Mouse (Mus musculus): ENCODE measurements at regions not wholly inside any gene's neighbourhood (a gene's known extent, or its start where the extent isn't known, plus 50 kb on each side); places are given as distances from the start of the nearest gene placed in this dataset.
A peak's percentile ranks its signal among the peaks of the same experiment; 100 is the strongest.

GRCm38 (mm10) chr8:90535515-90536156 is 187.5 kb upstream of the Tox3 start:
- Histone ChIP-seq H3K27ac (no peak overlapping the region), H3K4me1 (no peaks in the 10 kb centered on the region), H3K4me2 (no peak overlapping the region), H3K4me3 (replicated peaks) (no peak overlapping the region), H3K9me3 (no peaks in the 10 kb centered on the region), H3K27me3 (replicated peaks) (no peaks in the 10 kb centered on the region), H3K36me3 (no peaks in the 10 kb centered on the region), H3K9ac (no peak overlapping the region)
- ATAC-seq (ENCODE audit: insufficient read depth, low FRiP score, low read depth), result no peak
- WGBS, result 67% methylated on average over 8 of the region's 8 CpGs

DNA sequence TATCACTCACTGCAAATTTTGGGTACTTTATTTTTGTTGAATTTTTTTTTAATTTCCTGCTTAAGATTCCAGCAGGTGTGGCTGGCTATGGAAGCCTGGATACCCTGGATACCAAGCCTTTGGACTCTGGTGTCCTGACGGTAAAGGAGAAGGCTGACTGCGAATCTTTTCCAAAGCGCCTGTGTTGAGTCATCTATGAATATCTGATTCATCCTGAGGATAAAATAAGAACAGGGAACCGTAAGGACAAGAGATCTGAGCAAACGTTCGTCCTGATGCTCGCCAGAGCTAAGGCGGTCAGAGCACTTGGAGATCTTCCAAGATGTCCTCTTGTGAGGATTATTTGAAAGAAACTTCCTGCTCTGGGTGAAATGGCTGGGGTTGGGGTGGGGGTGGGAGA is 173.2 kb upstream of the Tox3 start:
- WGBS, result 46% methylated on average over 8 of the region's 8 CpGs
- H3K27me3 ChIP-seq (replicated peaks), result no peaks in the 10 kb centered on the region
- H3K4me3 ChIP-seq (replicated peaks), result no peak overlapping the region
- H3K4me1 ChIP-seq, result no peaks in the 10 kb centered on the region
- no peak overlapping the region for H3K9ac ChIP-seq
- no peaks in the 10 kb centered on the region for H3K36me3 ChIP-seq
- H3K4me2 ChIP-seq, result no peak overlapping the region
- no peak for ATAC-seq (ENCODE audit: insufficient read depth, low FRiP score, low read depth)
- H3K27ac ChIP-seq, result no peak overlapping the region
- no peaks in the 10 kb centered on the region for H3K9me3 ChIP-seq

- H3K27me3 ChIP-seq (replicated peaks), result no peaks in the 10 kb centered on the region
- 43% methylated on average over 4 of the region's 4 CpGs for WGBS
- no peak overlapping the region for H3K4me2 ChIP-seq
- H3K9me3 ChIP-seq, result no peaks in the 10 kb centered on the region
- no peaks in the 10 kb centered on the region for H3K4me1 ChIP-seq
- H3K4me3 ChIP-seq (replicated peaks), result no peak overlapping the region
- no peak overlapping the region for H3K27ac ChIP-seq
- ATAC-seq (ENCODE audit: insufficient read depth, low FRiP score, low read depth), result no peak
- H3K36me3 ChIP-seq, result no peaks in the 10 kb centered on the region
- H3K9ac ChIP-seq, result no peak overlapping the region
These were observed 172.0 kb upstream of the Tox3 start for GRCm38 (mm10) chr8:90520186-90520585.

DNA sequence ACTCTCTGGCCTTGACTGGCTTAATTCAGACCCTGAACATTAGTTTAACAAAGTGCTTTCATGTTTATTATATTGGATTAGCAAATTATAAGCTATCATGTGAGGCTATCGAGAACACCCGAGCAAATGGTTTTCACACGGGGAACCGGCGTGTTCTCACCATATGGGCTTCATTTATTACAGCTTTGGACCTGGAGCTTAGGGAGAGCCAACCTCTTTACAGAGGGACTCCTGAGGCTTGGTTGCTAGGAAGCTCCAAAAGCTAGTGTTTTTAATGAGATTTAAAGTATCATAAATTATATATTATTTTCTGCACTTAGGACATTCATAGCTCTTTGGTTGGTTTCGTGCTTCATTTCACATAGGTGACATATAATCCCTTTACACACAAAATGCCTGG is 171.4 kb upstream of the Tox3 start:
- H3K9me3 ChIP-seq, result no peaks in the 10 kb centered on the region
- no peak overlapping the region for H3K9ac ChIP-seq
- WGBS, result 71% methylated on average over 6 of the region's 6 CpGs
- no peaks in the 10 kb centered on the region for H3K27me3 ChIP-seq (replicated peaks)
- H3K4me2 ChIP-seq, result no peak overlapping the region
- H3K4me1 ChIP-seq, result no peaks in the 10 kb centered on the region
- no peak overlapping the region for H3K27ac ChIP-seq
- H3K36me3 ChIP-seq, result no peaks in the 10 kb centered on the region
- no peak overlapping the region for H3K4me3 ChIP-seq (replicated peaks)
- ATAC-seq (ENCODE audit: insufficient read depth, low FRiP score, low read depth), result no peak

DNA sequence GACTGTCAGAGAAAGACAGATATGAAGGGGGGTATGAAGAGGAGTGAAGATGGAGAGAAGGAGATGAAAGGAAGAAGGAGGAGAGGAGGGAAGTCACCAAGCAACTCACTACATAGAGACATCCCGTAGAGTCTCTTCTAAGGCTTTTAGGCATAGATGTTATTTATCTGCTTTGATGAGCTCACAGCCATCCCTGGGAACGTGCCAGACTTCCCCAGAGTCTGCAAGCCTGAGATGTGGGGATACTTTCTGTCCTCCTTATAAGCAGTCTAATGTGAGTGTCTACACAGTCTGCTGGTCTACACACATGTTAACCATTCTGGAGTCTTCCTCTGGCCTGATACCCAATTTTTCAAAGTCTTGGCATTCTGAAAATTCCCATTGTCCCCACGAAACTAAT is 166.0 kb upstream of the Tox3 start:
- no peak for ATAC-seq (ENCODE audit: insufficient read depth, low FRiP score, low read depth)
- 62% methylated on average over 3 of the region's 3 CpGs for WGBS
- Histone ChIP-seq H3K4me2 (no peak overlapping the region), H3K27me3 (replicated peaks) (no peaks in the 10 kb centered on the region), H3K9ac (no peak overlapping the region), H3K4me3 (replicated peaks) (no peak overlapping the region), H3K36me3 (no peaks in the 10 kb centered on the region), H3K4me1 (no peaks in the 10 kb centered on the region), H3K9me3 (no peaks in the 10 kb centered on the region), H3K27ac (no peak overlapping the region)

DNA sequence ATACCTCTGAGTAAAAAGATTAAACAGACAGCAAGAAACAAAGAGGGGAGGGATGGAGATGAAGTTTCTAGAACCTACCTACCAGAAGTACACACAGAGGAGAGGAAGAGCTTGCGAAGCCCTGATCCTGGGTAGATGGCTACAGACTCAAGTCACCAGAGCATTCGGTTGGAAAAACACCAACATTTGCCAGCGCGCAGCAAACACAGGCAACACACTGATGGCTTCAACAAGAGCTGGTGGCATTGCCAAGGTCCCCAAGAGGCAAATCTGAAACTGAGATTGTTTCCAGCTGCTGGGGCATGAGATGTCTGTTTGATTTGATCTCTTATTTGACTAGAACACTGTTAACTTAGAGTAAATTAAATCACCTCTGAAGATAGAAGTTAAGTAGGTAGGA is 165.5 kb upstream of the Tox3 start:
- no peaks in the 10 kb centered on the region for H3K9me3 ChIP-seq
- WGBS, result 86% methylated on average over 4 of the region's 4 CpGs
- no peak for ATAC-seq (ENCODE audit: insufficient read depth, low FRiP score, low read depth)
- no peak overlapping the region for H3K9ac ChIP-seq
- no peak overlapping the region for H3K27ac ChIP-seq
- no peaks in the 10 kb centered on the region for H3K27me3 ChIP-seq (replicated peaks)
- H3K36me3 ChIP-seq, result no peaks in the 10 kb centered on the region
- H3K4me3 ChIP-seq (replicated peaks), result no peak overlapping the region
- no peak overlapping the region for H3K4me2 ChIP-seq
- H3K4me1 ChIP-seq, result no peaks in the 10 kb centered on the region

DNA sequence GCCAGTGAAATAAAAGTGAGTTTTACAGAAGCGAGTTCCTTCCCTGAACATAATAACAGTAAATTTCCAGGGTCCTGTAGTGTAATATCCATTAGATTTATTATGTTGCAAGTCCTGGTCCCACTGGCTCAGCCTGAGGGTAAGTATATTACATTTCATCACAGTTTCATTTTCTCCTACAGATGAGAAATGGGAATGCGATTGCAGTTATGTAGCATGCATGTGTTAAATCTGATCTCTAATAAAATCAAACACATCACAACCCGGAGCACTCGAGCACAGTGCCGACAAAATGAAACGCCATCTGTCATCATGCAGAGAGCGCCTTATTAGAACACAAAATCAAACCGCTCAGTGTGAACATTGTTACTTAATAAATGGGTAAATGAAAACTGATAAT is 165.0 kb upstream of the Tox3 start:
- no peak for ATAC-seq (ENCODE audit: insufficient read depth, low FRiP score, low read depth)
- Histone ChIP-seq H3K27me3 (replicated peaks) (no peaks in the 10 kb centered on the region), H3K27ac (no peak overlapping the region), H3K4me2 (no peak overlapping the region), H3K4me3 (replicated peaks) (no peak overlapping the region), H3K9me3 (no peaks in the 10 kb centered on the region), H3K9ac (no peak overlapping the region), H3K36me3 (no peaks in the 10 kb centered on the region), H3K4me1 (no peaks in the 10 kb centered on the region)
- 60% methylated on average over 8 of the region's 8 CpGs for WGBS

DNA sequence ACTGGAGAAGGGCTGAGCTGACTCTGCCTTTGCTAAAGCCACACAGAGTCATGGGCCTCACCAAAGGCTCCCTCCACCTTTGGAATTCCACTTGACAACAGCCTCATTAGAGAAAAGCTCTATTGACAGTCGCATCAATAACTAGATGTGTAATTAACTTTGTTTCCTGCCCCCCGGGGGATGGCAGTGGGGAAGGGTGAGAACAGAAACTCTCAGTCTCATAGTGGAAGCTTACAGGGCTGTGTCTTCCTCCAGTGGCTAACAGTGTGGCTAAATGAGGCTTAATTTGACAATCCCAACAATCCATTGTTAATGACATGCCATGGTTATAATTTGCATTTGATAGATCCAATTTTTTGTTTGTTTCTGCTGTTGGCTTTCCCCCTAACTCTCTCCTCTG is 164.5 kb upstream of the Tox3 start:
- no peak overlapping the region for H3K9ac ChIP-seq
- ATAC-seq (ENCODE audit: insufficient read depth, low FRiP score, low read depth), result no peak
- H3K27me3 ChIP-seq (replicated peaks), result no peaks in the 10 kb centered on the region
- H3K9me3 ChIP-seq, result no peaks in the 10 kb centered on the region
- H3K36me3 ChIP-seq, result no peaks in the 10 kb centered on the region
- H3K4me1 ChIP-seq, result no peaks in the 10 kb centered on the region
- no peak overlapping the region for H3K27ac ChIP-seq
- no peak overlapping the region for H3K4me3 ChIP-seq (replicated peaks)
- 57% methylated on average over 2 of the region's 2 CpGs for WGBS
- H3K4me2 ChIP-seq, result no peak overlapping the region

GRCm38 (mm10) chr8:90504521-90504920 is 156.4 kb upstream of the Tox3 start:
- 77% methylated on average over 5 of the region's 5 CpGs for WGBS
- H3K36me3 ChIP-seq, result no peaks in the 10 kb centered on the region
- no peak for ATAC-seq (ENCODE audit: insufficient read depth, low FRiP score, low read depth)
- no peaks in the 10 kb centered on the region for H3K9me3 ChIP-seq
- no peak overlapping the region for H3K27ac ChIP-seq
- H3K9ac ChIP-seq, result no peak overlapping the region
- no peak overlapping the region for H3K4me3 ChIP-seq (replicated peaks)
- H3K4me2 ChIP-seq, result no peak overlapping the region
- no peaks in the 10 kb centered on the region for H3K27me3 ChIP-seq (replicated peaks)
- H3K4me1 ChIP-seq, result no peaks in the 10 kb centered on the region

- no peaks in the 10 kb centered on the region for H3K27me3 ChIP-seq (replicated peaks)
- H3K4me2 ChIP-seq, result no peak overlapping the region
- H3K4me1 ChIP-seq, result no peaks in the 10 kb centered on the region
- 30% methylated on average over 2 of the region's 2 CpGs for WGBS
- no peak overlapping the region for H3K9ac ChIP-seq
- H3K36me3 ChIP-seq, result no peaks in the 10 kb centered on the region
- no peaks in the 10 kb centered on the region for H3K9me3 ChIP-seq
- H3K4me3 ChIP-seq (replicated peaks), result no peak overlapping the region
- H3K27ac ChIP-seq, result no peak overlapping the region
- no peak for ATAC-seq (ENCODE audit: insufficient read depth, low FRiP score, low read depth)
These were observed 155.2 kb upstream of the Tox3 start for GRCm38 (mm10) chr8:90503306-90503705.

DNA sequence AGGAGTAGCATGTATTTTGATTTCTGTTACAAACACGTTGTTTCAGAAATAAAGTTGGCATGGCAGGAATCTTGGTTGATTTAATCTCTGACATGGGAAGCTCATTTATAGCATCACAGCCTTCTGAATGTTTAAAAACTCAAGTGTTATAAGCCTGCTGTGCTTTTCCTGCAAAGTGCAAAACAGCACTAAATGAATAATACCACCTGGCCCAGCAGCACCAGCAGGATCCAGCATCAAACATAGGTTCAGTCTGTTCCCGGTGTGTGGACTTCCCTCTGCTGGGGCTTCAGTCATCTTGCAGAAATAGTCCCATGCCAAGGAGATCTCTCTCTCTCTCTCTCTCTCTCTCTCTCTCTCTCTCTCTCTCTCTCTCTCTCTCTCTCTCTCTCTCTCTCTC is 154.7 kb upstream of the Tox3 start:
- WGBS, result 31% methylated on average over 2 of the region's 2 CpGs

GRCm38 (mm10) chr8:90499315-90499714 is 151.2 kb upstream of the Tox3 start:
- 64% methylated on average over 1 of the region's 1 CpGs for WGBS

More for the DNA sequence above, 154.7 kb upstream of the Tox3 start:
- H3K9me3 ChIP-seq, result no peaks in the 10 kb centered on the region
- ATAC-seq (ENCODE audit: insufficient read depth, low FRiP score, low read depth), result no peak
- no peak overlapping the region for H3K4me2 ChIP-seq
- no peaks in the 10 kb centered on the region for H3K27me3 ChIP-seq (replicated peaks)
- no peaks in the 10 kb centered on the region for H3K4me1 ChIP-seq
- no peaks in the 10 kb centered on the region for H3K36me3 ChIP-seq
- H3K27ac ChIP-seq, result no peak overlapping the region
- H3K4me3 ChIP-seq (replicated peaks), result no peak overlapping the region
- no peak overlapping the region for H3K9ac ChIP-seq

DNA sequence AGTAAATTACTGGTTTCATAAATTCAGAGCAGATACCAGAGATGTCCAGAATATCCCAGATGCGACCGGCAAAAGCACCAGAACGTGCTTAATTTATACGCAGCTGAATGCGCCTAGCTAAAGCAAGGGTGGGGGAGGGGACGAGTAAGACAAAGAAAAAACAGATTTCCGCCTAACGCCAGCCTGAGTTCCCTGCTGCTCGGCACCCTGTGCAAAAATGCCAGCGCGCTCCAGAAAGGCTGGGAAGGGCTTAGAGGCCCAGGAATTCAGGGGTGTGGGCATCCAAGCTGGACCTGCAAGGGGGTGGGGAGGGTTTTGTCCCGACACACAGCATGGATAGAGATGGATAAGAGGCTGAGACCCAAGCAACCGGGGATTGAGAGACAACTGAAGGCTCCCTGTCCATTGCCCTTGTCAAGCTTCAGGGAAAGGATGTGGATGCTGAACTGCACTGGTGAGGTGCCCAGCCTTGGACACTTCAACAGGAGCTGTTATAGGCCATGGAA is 148.6 kb upstream of the Tox3 start:
- Histone ChIP-seq H3K4me2 (peak overlapping the region; percentile 45), H3K9me3 (no peaks in the 10 kb centered on the region), H3K27ac (no peak overlapping the region), H3K36me3 (no peaks in the 10 kb centered on the region), H3K27me3 (replicated peaks) (no peaks in the 10 kb centered on the region), H3K9ac (no peak overlapping the region), H3K4me1 (peaks cover 4% of the 10 kb centered on the region; the same call in 1 of the 2 replicates), H3K4me3 (replicated peaks) (no peak overlapping the region; the same call in 1 of the 2 replicates)
- WGBS, result 8% methylated on average over 13 of the region's 13 CpGs
- ATAC-seq (ENCODE audit: insufficient read depth, low FRiP score, low read depth), result no peak

More at GRCm38 (mm10) chr8:90499315-90499714, 151.2 kb upstream of the Tox3 start:
- no peak overlapping the region for H3K4me2 ChIP-seq
- H3K27ac ChIP-seq, result no peak overlapping the region
- H3K36me3 ChIP-seq, result no peaks in the 10 kb centered on the region
- ATAC-seq (ENCODE audit: insufficient read depth, low FRiP score, low read depth), result no peak
- peaks cover 4% of the 10 kb centered on the region; the same call in 1 of the 2 replicates for H3K4me1 ChIP-seq
- no peaks in the 10 kb centered on the region for H3K27me3 ChIP-seq (replicated peaks)
- no peak overlapping the region for H3K9ac ChIP-seq
- no peaks in the 10 kb centered on the region for H3K9me3 ChIP-seq
- no peak overlapping the region for H3K4me3 ChIP-seq (replicated peaks)
